Mouse (Mus musculus) left cerebral cortex, adult 2 months (tissue): ENCODE measurements around the gene Snip1. TPM values are rescaled to one million over a fixed set of nuclear protein-coding genes. Genes with fewer than 3 reads are reported as not detected.

Source experiments
- DNase-seq, 2 experiments: peaks; one replicate each; pipeline ENCODE4 v3.0.0; 2021 to 2022; ENCODE audit warnings: low spot score in 2 of 2, mixed read lengths in 1 of 2; ENCODE audit errors: extremely low spot score in 1 of 2
- H3K27ac ChIP-seq: fragments of 200-600 bp; 2 replicates; pipeline ENCODE4 v1.8.1; 2022
- H3K4me3 ChIP-seq: fragments of 200-600 bp; 2 replicates; pipeline ENCODE4 v1.8.1; 2022
- CTCF ChIP-seq: fragments of 200-600 bp; IDR thresholded peaks from 2 replicates; pipeline ENCODE4 v1.8.1; 2022; ENCODE audit warnings: antibody characterized with exemption, mild to moderate bottlenecking, moderate library complexity
- intact Hi-C: fragments of 180-260 bp; cut with DNase I; formaldehyde crosslinking; loops from one replicate; pipeline ENCODE4 v1.15.1; 2025
- long read RNA-seq, 2 experiments: library from polyadenylated mRNA; stranded (forward); transcript quantifications; one replicate each; pipeline ENCODE4 v2.0.0; 2021; ENCODE audit warnings: borderline mapping rate in 2 of 2
- total RNA-seq, 2 experiments: library from RNA; stranded (reverse); gene quantifications; 2 replicates each; pipeline ENCODE4 v1.2.3; 2021

Snip1 gene
- 10 to 100 TPM; 15.2 to 16.1 TPM for total RNA-seq
- long read RNA-seq, experiment 1, transcript Snip1-201 (4 exons, 2,345 nt) = major isoform, 13 of 18 reads
- long read RNA-seq, experiment 1, partial matches to known transcripts = 3 of 18 reads
- long read RNA-seq, experiment 1, other reads (novel, unspliced or antisense) = 2 of 18 reads
- long read RNA-seq, experiment 2, transcript Snip1-201 (4 exons, 2,345 nt) = major isoform, 7 of 10 reads
- long read RNA-seq, experiment 2, partial matches to known transcripts = 0 of 10 reads
- long read RNA-seq, experiment 2, other reads (novel, unspliced or antisense) = 3 of 10 reads

GRCm38 (mm10) chr4:125066490-125067370, at the start of gene Snip1:
Snip1 (plus strand) TSS chr4:125066672.
- peak within 1 kb of the TSS; percentile 79 for H3K27ac ChIP-seq
- intact Hi-C loops = loop anchor here (1.0 kb wide), 1 partner anchor 19 kb away; the partner anchor contains the start of gene Meaf6
- peak; percentile 93 to 94 for DNase-seq
- no peak for TF ChIP-seq CTCF
- H3K4me3 ChIP-seq = peak within 1 kb of the TSS; percentile 93

GRCm38 (mm10) chr4:125017431-125017830, 49.0 kb upstream of the Snip1 start:
- no peak for TF ChIP-seq CTCF
- no peak for DNase-seq
- intact Hi-C loops = no loop called here
- H3K27ac ChIP-seq = no peak overlapping the region
- no peak overlapping the region for H3K4me3 ChIP-seq

- DNase-seq = peak in 1 of 2 experiments; percentile 23
- TF ChIP-seq CTCF = peak; percentile 29
- H3K27ac ChIP-seq = no peak overlapping the region
These were observed 45.5 kb upstream of the Snip1 start for GRCm38 (mm10) chr4:125020780-125021538.

GRCm38 (mm10) chr4:125029891-125030614, 36.4 kb upstream of the Snip1 start:
- DNase-seq = peak; percentile 89
- intact Hi-C loops = no loop called here
- peak overlapping the region; percentile 84 for H3K4me3 ChIP-seq
- H3K27ac ChIP-seq = peak overlapping the region; percentile 82
- no peak for TF ChIP-seq CTCF

More at GRCm38 (mm10) chr4:125020780-125021538, 45.5 kb upstream of the Snip1 start:
- no peak overlapping the region for H3K4me3 ChIP-seq
- intact Hi-C loops = loop anchor here (2.0 kb wide), 1 partner anchor 36 kb away; no protein-coding TSS in a partner anchor

- no peak overlapping the region for H3K4me3 ChIP-seq
- no peak overlapping the region for H3K27ac ChIP-seq
- TF ChIP-seq CTCF = no peak
- intact Hi-C loops = no loop called here
- no peak for DNase-seq
These were observed 32.1 kb upstream of the Snip1 start for GRCm38 (mm10) chr4:125034341-125034740.

GRCm38 (mm10) chr4:125044454-125044853, 22.0 kb upstream of the Snip1 start:
- no peak for DNase-seq
- Histone ChIP-seq H3K27ac (no peak overlapping the region), H3K4me3 (no peak overlapping the region)
- intact Hi-C loops = no loop called here
- no peak for TF ChIP-seq CTCF

- TF ChIP-seq CTCF = no peak
- Histone ChIP-seq H3K27ac (no peak overlapping the region), H3K4me3 (no peak overlapping the region)
- no peak for DNase-seq
- intact Hi-C loops = no loop called here
These were observed 11.1 kb upstream of the Snip1 start for GRCm38 (mm10) chr4:125055385-125055784.

- Histone ChIP-seq H3K27ac (no peak overlapping the region), H3K4me3 (no peak overlapping the region)
- intact Hi-C loops = no loop called here
- no peak for DNase-seq
- no peak for TF ChIP-seq CTCF
These were observed 10.0 kb upstream of the Snip1 start for GRCm38 (mm10) chr4:125056476-125056875.

GRCm38 (mm10) chr4:125057273-125057672, 9.2 kb upstream of the Snip1 start:
- no peak overlapping the region for H3K4me3 ChIP-seq
- DNase-seq = no peak
- H3K27ac ChIP-seq = no peak overlapping the region
- no peak for TF ChIP-seq CTCF
- intact Hi-C loops = no loop called here

- no peak overlapping the region for H3K4me3 ChIP-seq
- no peak overlapping the region for H3K27ac ChIP-seq
- intact Hi-C loops = no loop called here
- no peak for TF ChIP-seq CTCF
- no peak for DNase-seq
These were observed 8.4 kb upstream of the Snip1 start for GRCm38 (mm10) chr4:125058033-125058432.

GRCm38 (mm10) chr4:125059025-125059424, 7.4 kb upstream of the Snip1 start:
- peak; percentile 43 to 56 for DNase-seq
- TF ChIP-seq CTCF = peak; percentile 77
- intact Hi-C loops = loop anchor here (1.0 kb wide), 1 partner anchor 116 kb away; no protein-coding TSS in a partner anchor
- Histone ChIP-seq H3K27ac (no peak overlapping the region), H3K4me3 (no peak overlapping the region)
